Mouse (Mus musculus): ENCODE results near the gene Morn1. TPM values are rescaled to one million over a fixed set of nuclear protein-coding genes. Genes with fewer than 3 reads are reported as not detected.

The Morn1 gene
- polyA plus RNA-seq, 1 experiment from 2014 or later: 3.6 TPM

DNA sequence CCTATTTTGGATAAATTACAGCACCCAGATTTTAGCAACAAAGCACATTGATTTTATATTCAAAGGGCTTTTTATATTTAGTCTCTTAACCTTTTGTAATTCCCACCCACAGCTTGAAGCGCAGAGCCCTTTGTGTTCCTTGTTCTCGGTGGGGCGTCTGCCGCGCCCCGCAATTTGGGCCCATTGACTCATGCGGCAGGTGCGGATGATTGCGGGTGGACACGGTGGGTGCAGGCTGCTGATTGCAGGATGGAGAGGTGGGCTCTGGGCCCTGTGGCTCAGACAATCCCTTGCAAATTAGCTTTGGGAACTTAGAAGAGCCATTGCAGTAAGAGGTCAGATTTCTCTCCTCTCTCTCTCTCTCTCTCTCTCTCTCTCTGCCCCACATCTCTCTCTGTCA, 31.9 kb downstream of the Morn1 start:
- no peak for TF ChIP-seq CTCF (IDR thresholded peaks at IDR 0.05)
- in situ Hi-C loops (cut with MboI; ENCODE audit: low pct_unique_long_range_greater_than_20kb): no loop called here
- no peaks in the 10 kb centered on the region for H3K27me3 ChIP-seq
- ChIA-PET CTCF (no interaction called here), POLR2A (no interaction called here)
- DNase-seq (ENCODE audit: low read depth, low spot score) (no peak), ATAC-seq (no peak)

DNA sequence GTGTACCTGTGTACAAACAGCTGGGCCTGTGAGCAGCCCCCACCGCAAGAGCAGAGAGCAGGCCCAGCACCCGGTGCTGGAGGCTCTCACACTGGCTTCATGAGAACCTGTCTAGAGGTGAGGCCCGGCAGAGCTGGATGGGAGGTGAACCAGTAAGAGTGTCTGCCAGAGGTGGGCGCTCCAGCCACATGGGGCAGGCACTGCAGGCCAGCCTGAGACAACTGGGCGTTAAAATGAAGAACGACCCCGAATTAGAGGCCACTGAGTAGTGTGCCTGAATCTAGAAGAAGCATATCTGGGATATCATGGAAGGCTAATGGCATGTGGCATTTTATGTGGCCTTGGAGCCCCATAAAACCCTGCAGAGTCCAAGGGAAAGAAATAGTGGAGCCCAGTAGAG, 33.7 kb downstream of the Morn1 start:
- ATAC-seq: no peak
- POLR2A ChIA-PET: interaction anchor here (0.8 to 1.5 kb wide), 2 partner anchors 10 to 14 kb away, joined by 3 read pairs; no protein-coding TSS in a partner anchor
- H3K27me3 ChIP-seq: no peaks in the 10 kb centered on the region
- in situ Hi-C loops (cut with MboI; ENCODE audit: low pct_unique_long_range_greater_than_20kb): no loop called here
- no peak for DNase-seq (ENCODE audit: low read depth, low spot score)
- CTCF ChIA-PET: no interaction called here
- no peak for TF ChIP-seq CTCF (IDR thresholded peaks at IDR 0.05)

DNA sequence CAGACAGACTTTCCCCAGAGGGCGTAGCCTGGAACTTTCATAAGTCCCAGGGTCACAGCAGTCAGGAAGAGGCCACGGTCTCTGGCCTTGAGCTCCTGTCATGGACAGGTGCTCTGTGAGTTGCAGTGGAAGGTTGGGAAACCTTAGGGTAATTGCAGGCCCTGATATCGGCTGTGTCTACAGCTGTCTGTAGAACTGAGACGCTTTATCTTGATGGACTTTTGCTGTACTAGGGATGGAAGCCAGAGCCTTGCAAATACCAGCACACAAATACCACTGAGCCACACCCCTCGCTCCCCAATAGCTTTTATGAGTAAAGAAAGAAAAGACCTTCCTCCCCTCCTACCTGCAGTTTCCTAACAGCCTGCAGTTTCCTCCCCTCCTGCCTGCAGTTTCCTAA, 34.2 kb downstream of the Morn1 start:
- DNase-seq (ENCODE audit: low read depth, low spot score) (no peak), ATAC-seq (no peak)
- TF ChIP-seq CTCF (IDR thresholded peaks at IDR 0.05): no peak
- no peaks in the 10 kb centered on the region for H3K27me3 ChIP-seq
- POLR2A ChIA-PET: interaction anchor here (1.5 kb wide), 1 partner anchor 14 kb away, joined by 3 read pairs; no protein-coding TSS in a partner anchor
- in situ Hi-C loops (cut with MboI; ENCODE audit: low pct_unique_long_range_greater_than_20kb): no loop called here
- CTCF ChIA-PET: no interaction called here

DNA sequence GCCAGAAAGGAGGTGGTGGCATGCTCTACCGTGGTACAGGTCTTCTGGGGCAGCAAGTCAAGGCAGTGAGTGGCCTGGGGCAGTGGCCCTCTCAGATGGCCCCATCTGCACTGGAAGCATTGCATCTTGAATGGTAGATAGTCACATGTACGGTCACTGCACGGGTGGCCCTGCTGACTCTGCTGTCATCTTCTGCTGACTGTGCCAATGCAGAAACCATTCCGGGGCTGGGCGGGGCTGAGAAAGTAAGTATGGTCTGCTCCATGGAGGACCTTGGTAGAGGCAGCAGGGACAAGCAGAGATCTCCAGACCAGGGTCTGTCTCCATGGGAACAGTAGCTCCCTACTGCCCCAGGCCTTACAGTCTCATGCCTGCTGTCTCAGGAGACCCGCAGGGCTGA, 34.8 kb downstream of the Morn1 start:
- no peak for ATAC-seq
- in situ Hi-C loops (cut with MboI; ENCODE audit: low pct_unique_long_range_greater_than_20kb): no loop called here

DNA sequence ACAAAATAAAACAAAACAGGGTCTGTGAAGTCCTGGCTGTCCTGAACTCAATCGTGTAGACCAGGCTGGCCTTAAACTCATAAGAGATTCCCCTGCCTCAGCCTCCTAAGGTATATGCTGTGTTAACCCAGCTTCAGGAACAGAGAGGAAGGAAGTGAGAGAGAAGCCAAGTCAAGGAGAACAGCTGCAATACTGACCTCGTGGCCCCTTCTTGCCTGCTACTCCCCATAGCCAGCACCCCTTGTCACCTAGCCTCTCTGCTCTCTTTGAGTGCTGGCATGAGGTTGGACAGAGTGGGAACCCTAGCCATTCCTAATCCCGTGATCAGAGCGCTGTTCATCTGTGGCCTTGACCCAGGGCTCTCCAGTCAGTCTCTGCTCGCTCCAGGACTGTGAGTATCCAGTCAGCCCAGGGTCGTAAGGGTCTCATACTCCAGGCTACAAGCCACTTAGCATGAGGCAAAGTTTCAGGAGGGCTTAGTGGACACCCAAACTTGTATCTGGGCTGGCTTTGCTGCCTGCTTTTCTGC, 35.6 kb downstream of the Morn1 start:
- no peaks in the 10 kb centered on the region for H3K27me3 ChIP-seq
- CTCF ChIA-PET: interaction anchor here (1.0 to 1.8 kb wide), 2 partner anchors 12 to 16 kb away, joined by 3 read pairs; no protein-coding TSS in a partner anchor
- no peak for TF ChIP-seq CTCF (IDR thresholded peaks at IDR 0.05)
- POLR2A ChIA-PET: no interaction called here
- ATAC-seq (no peak), DNase-seq (ENCODE audit: low read depth, low spot score) (no peak)
- in situ Hi-C loops (cut with MboI; ENCODE audit: low pct_unique_long_range_greater_than_20kb): no loop called here

More for the DNA sequence above, 34.8 kb downstream of the Morn1 start:
- no peaks in the 10 kb centered on the region for H3K27me3 ChIP-seq
- ChIA-PET POLR2A (interaction anchor here (0.6 to 1.5 kb wide), 2 partner anchors 13 to 99 kb away, joined by 3 read pairs; no protein-coding TSS in a partner anchor), CTCF (no interaction called here)
- no peak for TF ChIP-seq CTCF (IDR thresholded peaks at IDR 0.05)
- no peak for DNase-seq (ENCODE audit: low read depth, low spot score)

DNA sequence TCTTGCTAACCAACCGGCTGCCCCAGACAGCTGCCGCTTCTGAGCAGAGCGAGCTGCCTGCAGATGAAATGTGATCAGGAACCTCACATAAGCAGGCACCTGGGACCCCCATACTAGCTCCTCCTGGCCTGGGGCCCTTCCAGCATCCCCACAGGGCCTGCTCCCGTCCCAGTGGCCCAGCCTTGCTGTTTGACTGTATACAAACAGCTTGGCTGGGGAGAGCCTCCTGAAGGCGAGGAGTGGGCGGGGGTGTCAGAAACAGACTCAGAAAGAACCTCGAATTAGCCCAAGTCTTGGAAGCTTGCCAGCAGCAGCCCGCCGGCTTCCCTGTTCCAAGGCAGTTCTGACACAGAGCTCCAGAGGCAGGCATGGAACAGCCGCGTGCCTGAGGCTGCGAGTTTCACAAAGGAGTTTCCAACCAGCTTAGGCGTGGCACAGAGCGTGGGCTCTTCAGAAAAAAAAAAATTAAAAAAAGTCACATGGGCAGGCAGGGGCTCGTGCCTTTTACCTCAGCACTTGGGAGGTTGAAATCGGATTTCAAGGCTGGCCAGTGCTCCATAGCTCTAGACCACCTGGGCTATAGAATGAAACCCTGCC, 36.2 kb downstream of the Morn1 start:
- ChIA-PET CTCF (interaction anchor here (1.0 to 2.4 kb wide), 3 partner anchors 13 to 18 kb away, joined by 3 to 5 read pairs (median 3); no protein-coding TSS in a partner anchor), POLR2A (interaction anchor here (0.6 kb wide), 1 partner anchor 22 kb away, joined by 3 read pairs; no protein-coding TSS in a partner anchor)
- H3K27me3 ChIP-seq: no peaks in the 10 kb centered on the region
- no peak for DNase-seq (ENCODE audit: low read depth, low spot score)
- in situ Hi-C loops (cut with MboI; ENCODE audit: low pct_unique_long_range_greater_than_20kb): no loop called here
- TF ChIP-seq CTCF (IDR thresholded peaks at IDR 0.05): no peak
- ATAC-seq: no peak

DNA sequence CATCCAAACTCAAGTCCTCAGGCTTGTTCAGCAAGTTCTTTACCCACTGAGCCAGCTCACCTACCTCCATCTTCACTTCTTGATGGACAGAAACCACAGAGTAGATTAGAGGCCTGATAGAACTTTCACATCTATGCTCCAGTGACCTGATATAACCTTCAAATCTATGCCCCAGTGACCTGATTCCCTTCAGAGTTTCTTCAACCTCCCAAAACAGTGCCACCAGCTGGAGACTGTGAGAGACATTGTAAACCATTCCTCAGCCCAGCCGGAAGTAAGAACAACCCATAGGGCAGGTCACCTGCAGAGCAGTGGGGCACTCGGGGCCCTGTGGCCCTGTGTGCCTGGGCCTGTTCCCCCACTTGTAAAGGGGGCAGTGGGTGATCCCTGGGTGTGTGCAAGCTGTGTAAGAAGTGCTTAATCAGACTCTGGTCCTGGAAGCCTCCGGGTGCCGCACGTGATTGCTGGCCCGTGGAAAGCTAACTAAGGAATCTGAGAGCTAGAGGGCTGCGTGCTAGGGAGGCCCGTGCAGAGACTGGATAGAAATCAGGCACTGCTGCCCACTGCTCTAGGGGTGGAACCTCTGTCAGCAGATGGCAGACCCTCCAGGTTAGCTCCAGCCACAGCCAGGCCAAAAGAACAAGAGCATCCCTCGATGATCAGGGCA, 37.6 kb downstream of the Morn1 start:
- in situ Hi-C loops (cut with MboI; ENCODE audit: low pct_unique_long_range_greater_than_20kb): no loop called here
- ATAC-seq (no peak), DNase-seq (ENCODE audit: low read depth, low spot score) (no peak)
- CTCF ChIA-PET: interaction anchor here (0.8 to 2.4 kb wide), 4 partner anchors 14 to 28 kb away, joined by 3 to 5 read pairs (median 4); no protein-coding TSS in a partner anchor
- TF ChIP-seq CTCF (IDR thresholded peaks at IDR 0.05): no peak
- no peaks in the 10 kb centered on the region for H3K27me3 ChIP-seq
- POLR2A ChIA-PET: no interaction called here

DNA sequence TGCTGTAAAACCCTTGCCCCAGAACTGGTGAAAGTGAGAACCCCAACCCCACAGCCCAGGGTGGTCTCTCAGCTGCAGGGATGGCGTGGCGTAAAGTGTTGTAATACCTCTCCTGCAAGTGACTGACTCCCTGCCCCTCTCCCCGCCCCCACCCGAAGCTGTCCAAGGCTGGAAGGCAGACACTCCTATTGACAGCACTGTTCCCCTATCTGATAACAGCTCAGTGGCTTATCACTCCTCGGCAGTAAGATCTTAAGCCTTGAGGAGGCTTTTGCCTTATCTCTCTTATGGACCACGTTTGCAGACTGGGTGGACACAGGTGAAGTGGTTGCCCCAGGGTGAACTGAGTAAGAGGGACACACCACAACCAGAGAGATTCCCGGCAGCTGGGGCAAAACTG, 38.9 kb downstream of the Morn1 start:
- no peak for DNase-seq (ENCODE audit: low read depth, low spot score)
- no peak for ATAC-seq
- POLR2A ChIA-PET: no interaction called here

DNA sequence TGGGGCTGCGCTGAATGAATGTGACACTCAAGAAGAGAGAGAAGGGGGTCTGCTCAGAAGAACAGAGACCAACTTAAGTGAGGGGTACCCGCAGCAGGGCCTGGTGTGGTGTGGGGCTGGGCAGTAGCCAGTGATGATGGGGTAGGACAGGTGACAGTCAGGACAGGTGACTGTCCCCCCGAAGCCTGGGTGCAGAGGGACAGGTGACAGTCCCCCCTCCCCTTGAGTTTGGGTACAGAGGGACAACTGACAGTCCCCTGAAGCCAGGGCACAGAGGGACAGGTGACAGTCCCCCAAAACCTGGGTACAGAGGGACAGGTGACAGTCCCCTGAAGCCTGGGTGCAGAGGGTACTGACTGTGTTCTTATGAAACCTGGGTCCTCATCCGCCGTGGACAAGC, 39.8 kb downstream of the Morn1 start:
- ChIA-PET POLR2A (no interaction called here), CTCF (no interaction called here)
- no peak for ATAC-seq
- no peak for DNase-seq (ENCODE audit: low read depth, low spot score)
- no peaks in the 10 kb centered on the region for H3K27me3 ChIP-seq
- in situ Hi-C loops (cut with MboI; ENCODE audit: low pct_unique_long_range_greater_than_20kb): no loop called here
- TF ChIP-seq CTCF (IDR thresholded peaks at IDR 0.05): no peak

More for the DNA sequence above, 38.9 kb downstream of the Morn1 start:
- CTCF ChIA-PET: interaction anchor here (2.4 kb wide), 1 partner anchor 21 kb away, joined by 5 read pairs; no protein-coding TSS in a partner anchor
- no peaks in the 10 kb centered on the region for H3K27me3 ChIP-seq
- no peak for TF ChIP-seq CTCF (IDR thresholded peaks at IDR 0.05)
- in situ Hi-C loops (cut with MboI; ENCODE audit: low pct_unique_long_range_greater_than_20kb): no loop called here

DNA sequence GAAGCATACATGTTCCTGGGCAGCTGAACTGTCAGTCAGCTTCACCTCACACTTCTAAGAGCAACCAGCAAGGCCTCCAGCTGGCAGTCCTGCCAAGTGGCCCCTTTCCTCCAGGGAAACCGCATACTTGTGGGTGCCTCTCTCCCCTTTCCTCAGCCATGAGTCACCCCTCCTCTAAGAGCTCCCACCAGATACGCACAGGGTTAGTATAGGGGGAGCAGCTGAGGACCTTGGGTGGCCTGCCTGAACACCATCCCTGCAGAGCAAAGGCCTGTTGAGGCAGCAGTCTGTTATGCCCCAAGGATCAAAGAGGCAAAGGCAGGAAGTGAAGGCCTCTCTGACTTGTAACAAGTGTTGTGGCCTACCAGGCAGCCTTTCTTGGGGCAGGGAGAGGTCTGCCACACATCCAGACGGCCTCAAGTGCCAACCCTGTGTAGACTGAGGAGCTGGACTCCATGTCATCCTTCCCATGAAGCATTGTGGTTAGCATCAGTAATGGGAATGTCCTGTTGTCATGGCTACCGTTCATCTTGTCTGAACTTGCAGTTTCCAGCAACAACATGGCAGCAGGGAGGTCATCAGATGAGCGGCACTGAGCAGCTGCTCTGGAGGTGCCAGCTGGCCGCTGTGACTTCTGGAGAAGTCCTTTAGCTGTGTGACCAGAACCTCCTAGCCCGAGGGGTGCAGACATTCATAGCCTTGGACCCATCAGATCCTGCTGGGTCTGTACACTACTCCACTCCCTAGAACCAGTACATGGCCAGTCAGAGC, 40.4 kb downstream of the Morn1 start:
- in situ Hi-C loops (cut with MboI; ENCODE audit: low pct_unique_long_range_greater_than_20kb): no loop called here
- ChIA-PET CTCF (interaction anchor here (1.4 kb wide), 1 partner anchor 17 kb away, joined by 6 read pairs; no protein-coding TSS in a partner anchor), POLR2A (interaction anchor here (0.6 kb wide), 1 partner anchor 12 kb away, joined by 3 read pairs; no protein-coding TSS in a partner anchor)
- no peaks in the 10 kb centered on the region for H3K27me3 ChIP-seq
- ATAC-seq (no peak), DNase-seq (ENCODE audit: low read depth, low spot score) (no peak)
- TF ChIP-seq CTCF (IDR thresholded peaks at IDR 0.05): no peak

Data from Patski (cell line).